Mouse (Mus musculus): ENCODE results near the gene Card9.

Card9 gene

GRCm38 (mm10) chr2:26362991-26363390, 2.3 kb upstream of the Card9 start:
- in situ Hi-C loops (cut with MboI, MseI) = no loop called here

- in situ Hi-C loops (cut with MboI, MseI) = no loop called here
Observed at GRCm38 (mm10) chr2:26359983-26360382, 735 bp downstream of the Card9 start.

GRCm38 (mm10) chr2:26358667-26359320, 1.9 kb downstream of the Card9 start:
- in situ Hi-C loops (cut with MboI, MseI) = no loop called here

- in situ Hi-C loops (cut with MboI, MseI) = no loop called here
Observed at GRCm38 (mm10) chr2:26357484-26357883, 3.2 kb downstream of the Card9 start.

GRCm38 (mm10) chr2:26356678-26357077, 4.0 kb downstream of the Card9 start:
- in situ Hi-C loops (cut with MboI, MseI) = no loop called here

- in situ Hi-C loops (cut with MboI, MseI) = no loop called here
Observed at GRCm38 (mm10) chr2:26356231-26356630, 4.5 kb downstream of the Card9 start.

GRCm38 (mm10) chr2:26354401-26354800, 6.3 kb downstream of the Card9 start:
- in situ Hi-C loops (cut with MboI, MseI) = no loop called here

GRCm38 (mm10) chr2:26353066-26353980, 7.4 kb downstream of the Card9 start:
- in situ Hi-C loops (cut with MboI, MseI) = no loop called here

- in situ Hi-C loops (cut with MboI, MseI) = no loop called here
Observed at GRCm38 (mm10) chr2:26352291-26352910, 8.3 kb downstream of the Card9 start.

- in situ Hi-C loops (cut with MboI, MseI) = no loop called here
Observed at GRCm38 (mm10) chr2:26351358-26352290, 9.1 kb downstream of the Card9 start, which contains the start of gene Dnlz. Gene Dnlz (minus strand): TSS chr2:26352110.

- in situ Hi-C loops (cut with MboI, MseI) = no loop called here
Observed at GRCm38 (mm10) chr2:26348241-26348640, 12.5 kb downstream of the Card9 start.

- in situ Hi-C loops (cut with MboI, MseI) = no loop called here
Observed at GRCm38 (mm10) chr2:26342609-26343490, 17.9 kb downstream of the Card9 start.

GRCm38 (mm10) chr2:26342044-26342443, 18.7 kb downstream of the Card9 start:
- in situ Hi-C loops (cut with MboI, MseI) = no loop called here

GRCm38 (mm10) chr2:26341510-26341981, 19.2 kb downstream of the Card9 start:
- in situ Hi-C loops (cut with MboI, MseI) = no loop called here

- in situ Hi-C loops (cut with MboI, MseI) = no loop called here
Observed at GRCm38 (mm10) chr2:26339204-26339551, 21.5 kb downstream of the Card9 start.

- in situ Hi-C loops (cut with MboI, MseI) = no loop called here
Observed at GRCm38 (mm10) chr2:26338302-26339203, 22.2 kb downstream of the Card9 start.

- in situ Hi-C loops (cut with MboI, MseI) = no loop called here
Observed at GRCm38 (mm10) chr2:26330702-26331101, 30.0 kb downstream of the Card9 start.

GRCm38 (mm10) chr2:26330056-26330468, 30.7 kb downstream of the Card9 start:
- in situ Hi-C loops (cut with MboI, MseI) = no loop called here

GRCm38 (mm10) chr2:26329402-26329801, 31.3 kb downstream of the Card9 start:
- in situ Hi-C loops (cut with MboI, MseI) = no loop called here

Data from T-helper 1 cell (primary cell).